Mouse (Mus musculus) heart, embryonic 10.5 days (tissue): ENCODE results near the gene Pcsk2. TPM values are rescaled to one million over a fixed set of nuclear protein-coding genes. Genes with fewer than 3 reads are reported as not detected.

Source experiments
- DNase-seq: peaks from one replicate; pipeline ENCODE4 v3.0.0-alpha.2; 2017; ENCODE audit warnings: low spot score
- H3K27ac ChIP-seq: fragments of 300-500 bp; sonication (generic); 2 replicates; pipeline ENCODE4 v1.5.1; 2016; ENCODE audit warnings: mild to moderate bottlenecking
- H3K27me3 ChIP-seq: fragments of 300-500 bp; sonication (generic); 2 replicates; pipeline ENCODE4 v1.6.1; 2016; ENCODE audit warnings: mild to moderate bottlenecking; ENCODE audit not compliant: poor library complexity, insufficient read depth, severe bottlenecking
- H3K36me3 ChIP-seq: fragments of 300-500 bp; sonication (generic); 2 replicates; pipeline ENCODE4 v1.6.1; 2016; ENCODE audit warnings: mild to moderate bottlenecking, moderate library complexity
- H3K4me1 ChIP-seq: fragments of 300-500 bp; sonication (generic); 2 replicates; pipeline ENCODE4 v1.6.1; 2016; ENCODE audit warnings: mild to moderate bottlenecking
- H3K4me3 ChIP-seq: fragments of 300-500 bp; sonication (generic); 2 replicates; pipeline ENCODE4 v1.5.1; 2016; ENCODE audit warnings: mild to moderate bottlenecking, moderate library complexity
- H3K9me3 ChIP-seq: fragments of 300-500 bp; sonication (generic); 2 replicates; pipeline ENCODE4 v1.6.1; 2016; ENCODE audit warnings: mild to moderate bottlenecking, moderate library complexity
- WGBS: fragments of 180-500 bp; shearing (Covaris S2); methylation state at CpG from one replicate; pipeline ENCODE4 v1.1.7; 2016; 5-methylcytosine and 5-hydroxymethylcytosine counted together
- polyA plus RNA-seq: library from polyadenylated mRNA; unstranded; fragments of >200 nt; fragmentation: Nextera tagmentation; extraction: Ambion mirVana; gene quantifications from 2 replicates; pipeline ENCODE4 v1.2.1, GENCODE M21; 2016

The Pcsk2 gene
- polyA plus RNA-seq, 1 experiment from 2014 or later = 0.20 TPM

DNA sequence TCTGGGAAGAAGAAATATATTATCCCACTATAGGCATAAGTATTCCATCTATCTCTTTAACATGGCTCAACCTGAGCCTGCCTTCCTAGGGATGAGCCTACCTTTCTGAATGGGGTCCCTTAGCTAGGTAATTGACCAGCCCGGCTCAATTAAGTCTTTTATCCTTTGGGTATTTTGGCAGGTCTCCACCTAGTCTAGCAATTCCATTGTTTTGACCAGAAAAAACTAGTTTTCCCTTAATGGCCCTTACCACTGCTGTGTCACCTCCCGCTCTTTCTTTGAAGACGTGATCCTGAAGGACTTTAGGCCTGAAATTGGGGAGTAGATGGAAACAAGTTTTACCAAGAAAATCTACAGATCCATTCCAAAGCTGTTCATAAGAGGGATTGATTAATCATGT, 57.1 kb downstream of the Pcsk2 start:
- no peak overlapping the region for H3K27ac ChIP-seq
- WGBS = 72% methylated on average over 3 of the region's 3 CpGs
- no peaks in the 10 kb centered on the region for H3K27me3 ChIP-seq
- no peak overlapping the region for H3K4me3 ChIP-seq
- H3K4me1 ChIP-seq = no peaks in the 10 kb centered on the region
- no peak for DNase-seq
- no peaks in the 10 kb centered on the region for H3K36me3 ChIP-seq
- H3K9me3 ChIP-seq = no peaks in the 10 kb centered on the region

GRCm38 (mm10) chr2:143603871-143604512, 58.0 kb downstream of the Pcsk2 start:
- WGBS = 40% methylated on average over 2 of the region's 2 CpGs
- Histone ChIP-seq H3K27me3 (no peaks in the 10 kb centered on the region), H3K4me1 (no peaks in the 10 kb centered on the region), H3K9me3 (no peaks in the 10 kb centered on the region), H3K36me3 (no peaks in the 10 kb centered on the region), H3K4me3 (no peak overlapping the region), H3K27ac (no peak overlapping the region)
- no peak for DNase-seq

GRCm38 (mm10) chr2:143610355-143611331, 64.7 kb downstream of the Pcsk2 start:
- no peaks in the 10 kb centered on the region for H3K27me3 ChIP-seq
- no peaks in the 10 kb centered on the region for H3K36me3 ChIP-seq
- WGBS = 71% methylated on average over 9 of the region's 9 CpGs
- no peaks in the 10 kb centered on the region for H3K4me1 ChIP-seq
- no peaks in the 10 kb centered on the region for H3K9me3 ChIP-seq
- no peak overlapping the region for H3K4me3 ChIP-seq
- DNase-seq = no peak
- no peak overlapping the region for H3K27ac ChIP-seq

GRCm38 (mm10) chr2:143613466-143613865, 67.5 kb downstream of the Pcsk2 start:
- 75% methylated on average over 3 of the region's 3 CpGs for WGBS
- Histone ChIP-seq H3K27me3 (no peaks in the 10 kb centered on the region), H3K9me3 (no peaks in the 10 kb centered on the region), H3K4me1 (no peaks in the 10 kb centered on the region), H3K4me3 (no peak overlapping the region), H3K27ac (no peak overlapping the region), H3K36me3 (no peaks in the 10 kb centered on the region)
- no peak for DNase-seq

DNA sequence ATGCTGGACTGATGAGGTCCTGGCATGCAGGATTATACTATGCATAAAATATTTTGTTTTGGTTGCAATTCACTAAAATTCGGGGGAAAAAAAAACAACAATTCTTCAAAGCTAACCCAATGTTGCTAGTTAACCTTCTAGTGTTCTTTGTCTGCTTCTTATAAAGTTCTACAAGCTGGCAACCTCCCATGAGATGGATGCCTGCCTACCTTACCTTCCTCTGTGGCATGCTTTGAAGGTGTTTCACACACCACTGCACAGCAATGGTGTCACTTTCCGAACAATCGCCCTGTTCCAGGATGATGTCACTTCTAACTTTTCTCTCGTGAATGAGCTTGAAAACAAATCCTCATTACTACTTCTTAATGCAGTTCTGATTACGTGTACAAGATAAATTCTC, 68.8 kb downstream of the Pcsk2 start:
- WGBS = 80% methylated on average over 5 of the region's 5 CpGs
- Histone ChIP-seq H3K4me3 (no peak overlapping the region), H3K27ac (no peak overlapping the region), H3K9me3 (no peaks in the 10 kb centered on the region), H3K36me3 (no peaks in the 10 kb centered on the region), H3K27me3 (no peaks in the 10 kb centered on the region), H3K4me1 (no peaks in the 10 kb centered on the region)
- DNase-seq = no peak

DNA sequence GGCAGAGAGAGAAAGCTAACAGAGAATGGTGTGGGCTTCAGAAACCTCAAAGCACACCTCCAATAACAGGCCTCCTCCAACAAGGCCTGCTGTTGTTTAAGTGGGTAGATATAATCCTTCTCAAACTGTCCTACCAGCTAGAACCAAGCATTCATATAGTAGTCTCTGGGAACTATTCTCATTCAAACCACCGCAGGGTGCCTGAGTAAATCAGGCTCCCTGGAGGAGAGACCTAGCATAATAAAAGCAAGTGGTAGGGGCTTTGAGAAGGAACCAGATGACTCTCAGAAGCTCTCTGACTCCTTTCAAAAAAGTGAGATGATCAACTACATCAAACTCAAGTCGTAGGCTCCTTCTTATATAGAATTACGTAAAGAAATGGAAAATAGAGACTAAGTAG, 75.0 kb downstream of the Pcsk2 start:
- Histone ChIP-seq H3K27me3 (no peaks in the 10 kb centered on the region), H3K4me3 (no peak overlapping the region), H3K4me1 (no peaks in the 10 kb centered on the region), H3K9me3 (no peaks in the 10 kb centered on the region), H3K27ac (no peak overlapping the region), H3K36me3 (no peaks in the 10 kb centered on the region)
- no peak for DNase-seq
- WGBS = 39% methylated on average over 3 of the region's 3 CpGs

DNA sequence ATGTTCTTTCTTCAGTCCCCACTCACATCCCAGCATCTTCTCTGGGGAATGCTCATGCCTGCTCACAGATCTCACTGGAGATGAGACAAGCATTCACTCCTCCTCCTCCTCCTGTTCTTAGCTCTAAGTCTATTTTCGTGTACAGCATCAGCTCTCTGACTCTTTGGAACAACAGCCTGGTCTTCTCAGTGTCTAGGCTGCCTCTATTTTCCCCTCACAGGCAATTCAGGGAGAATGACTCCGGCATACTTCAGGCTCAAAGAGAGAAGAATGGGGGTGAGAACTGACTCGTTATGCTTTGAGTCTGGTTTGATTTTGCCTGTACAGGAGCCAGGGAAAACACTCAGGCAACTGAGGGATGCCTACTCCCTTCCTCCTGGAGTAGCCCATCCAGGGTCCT, 78.0 kb downstream of the Pcsk2 start:
- Histone ChIP-seq H3K4me1 (no peaks in the 10 kb centered on the region), H3K9me3 (no peaks in the 10 kb centered on the region), H3K4me3 (no peak overlapping the region), H3K36me3 (no peaks in the 10 kb centered on the region), H3K27ac (no peak overlapping the region), H3K27me3 (no peaks in the 10 kb centered on the region)
- no peak for DNase-seq
- 58% methylated on average over 3 of the region's 3 CpGs for WGBS

GRCm38 (mm10) chr2:143643305-143643704, 97.3 kb downstream of the Pcsk2 start:
- no peak for DNase-seq
- Histone ChIP-seq H3K27me3 (no peaks in the 10 kb centered on the region), H3K36me3 (no peaks in the 10 kb centered on the region), H3K4me3 (no peak overlapping the region), H3K4me1 (no peaks in the 10 kb centered on the region), H3K9me3 (no peaks in the 10 kb centered on the region), H3K27ac (no peak overlapping the region)
- 55% methylated on average over 1 of the region's 1 CpGs for WGBS

DNA sequence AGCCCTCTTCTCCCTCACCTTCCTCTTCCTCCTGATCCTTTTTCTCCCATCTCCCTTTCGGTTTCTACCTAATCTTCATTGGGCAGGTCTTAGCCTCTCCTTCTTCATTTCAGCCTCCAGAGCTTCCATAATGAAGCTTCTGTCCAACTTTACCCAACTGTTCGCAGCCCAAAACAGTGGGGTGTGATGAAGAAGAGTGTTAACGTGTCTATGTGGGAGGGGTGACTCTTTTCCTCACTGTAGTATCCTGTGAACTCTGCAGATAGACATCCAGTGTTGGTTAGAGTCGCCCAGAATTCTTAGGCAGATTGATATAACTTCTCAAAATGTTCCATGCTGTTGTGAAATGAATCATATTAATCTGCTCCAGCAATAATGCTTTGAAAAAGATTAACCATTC, 98.4 kb downstream of the Pcsk2 start:
- Histone ChIP-seq H3K36me3 (no peaks in the 10 kb centered on the region), H3K27me3 (no peaks in the 10 kb centered on the region), H3K4me3 (no peak overlapping the region), H3K4me1 (no peaks in the 10 kb centered on the region), H3K27ac (no peak overlapping the region), H3K9me3 (no peaks in the 10 kb centered on the region)
- DNase-seq = no peak
- WGBS = 68% methylated on average over 4 of the region's 4 CpGs

GRCm38 (mm10) chr2:143646001-143646400, 100.0 kb downstream of the Pcsk2 start:
- Histone ChIP-seq H3K4me3 (no peak overlapping the region), H3K4me1 (no peaks in the 10 kb centered on the region), H3K9me3 (no peaks in the 10 kb centered on the region), H3K27me3 (no peaks in the 10 kb centered on the region), H3K36me3 (no peaks in the 10 kb centered on the region), H3K27ac (no peak overlapping the region)
- no peak for DNase-seq
- WGBS = 85% methylated on average over 5 of the region's 5 CpGs

- H3K36me3 ChIP-seq = no peaks in the 10 kb centered on the region
- H3K27ac ChIP-seq = no peak overlapping the region
- no peaks in the 10 kb centered on the region for H3K27me3 ChIP-seq
- H3K9me3 ChIP-seq = no peaks in the 10 kb centered on the region
- H3K4me3 ChIP-seq = no peak overlapping the region
- no peaks in the 10 kb centered on the region for H3K4me1 ChIP-seq
- 82% methylated on average over 4 of the region's 4 CpGs for WGBS
- DNase-seq = no peak
Observed at GRCm38 (mm10) chr2:143654621-143655020, 108.7 kb downstream of the Pcsk2 start.

DNA sequence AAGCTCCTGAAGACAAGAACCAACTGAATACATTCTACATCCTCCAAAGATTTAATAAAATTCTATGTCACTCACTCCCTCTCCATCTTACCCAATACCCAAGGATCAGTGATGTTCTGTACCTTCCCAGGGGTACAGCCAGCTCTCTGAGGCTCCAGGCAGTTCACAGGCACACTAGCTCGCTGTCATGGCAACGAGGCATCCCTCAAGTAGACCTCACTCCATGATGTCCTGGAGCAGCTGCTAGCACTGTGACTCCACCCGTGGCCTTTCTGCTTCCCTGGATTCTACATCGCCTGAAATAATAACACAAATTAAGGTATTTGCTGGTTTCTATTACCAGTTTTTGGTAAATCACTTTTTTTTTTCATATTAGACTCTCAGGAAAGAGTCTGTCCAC, 111.0 kb downstream of the Pcsk2 start:
- H3K4me3 ChIP-seq = no peak overlapping the region
- no peaks in the 10 kb centered on the region for H3K4me1 ChIP-seq
- H3K27ac ChIP-seq = no peak overlapping the region
- no peaks in the 10 kb centered on the region for H3K27me3 ChIP-seq
- H3K9me3 ChIP-seq = no peaks in the 10 kb centered on the region
- DNase-seq = no peak
- no peaks in the 10 kb centered on the region for H3K36me3 ChIP-seq
- WGBS = 60% methylated on average over 4 of the region's 4 CpGs

- no peak for DNase-seq
- no peaks in the 10 kb centered on the region for H3K36me3 ChIP-seq
- H3K27me3 ChIP-seq = no peaks in the 10 kb centered on the region
- no peak overlapping the region for H3K4me3 ChIP-seq
- no peaks in the 10 kb centered on the region for H3K9me3 ChIP-seq
- no peak overlapping the region for H3K27ac ChIP-seq
- 66% methylated on average over 5 of the region's 5 CpGs for WGBS
- H3K4me1 ChIP-seq = no peaks in the 10 kb centered on the region
Observed at GRCm38 (mm10) chr2:143666785-143667184, 120.8 kb downstream of the Pcsk2 start.
